Mouse (Mus musculus): ENCODE data around the gene Dzank1. TPM values are rescaled to one million over a fixed set of nuclear protein-coding genes. Genes with fewer than 3 reads are reported as not detected.

Gene Dzank1
- not detected in 2 replicates for total RNA-seq (2015)
- total RNA-seq (2017), result 0.03 TPM in 1 of 2 replicates, not detected in the other

DNA sequence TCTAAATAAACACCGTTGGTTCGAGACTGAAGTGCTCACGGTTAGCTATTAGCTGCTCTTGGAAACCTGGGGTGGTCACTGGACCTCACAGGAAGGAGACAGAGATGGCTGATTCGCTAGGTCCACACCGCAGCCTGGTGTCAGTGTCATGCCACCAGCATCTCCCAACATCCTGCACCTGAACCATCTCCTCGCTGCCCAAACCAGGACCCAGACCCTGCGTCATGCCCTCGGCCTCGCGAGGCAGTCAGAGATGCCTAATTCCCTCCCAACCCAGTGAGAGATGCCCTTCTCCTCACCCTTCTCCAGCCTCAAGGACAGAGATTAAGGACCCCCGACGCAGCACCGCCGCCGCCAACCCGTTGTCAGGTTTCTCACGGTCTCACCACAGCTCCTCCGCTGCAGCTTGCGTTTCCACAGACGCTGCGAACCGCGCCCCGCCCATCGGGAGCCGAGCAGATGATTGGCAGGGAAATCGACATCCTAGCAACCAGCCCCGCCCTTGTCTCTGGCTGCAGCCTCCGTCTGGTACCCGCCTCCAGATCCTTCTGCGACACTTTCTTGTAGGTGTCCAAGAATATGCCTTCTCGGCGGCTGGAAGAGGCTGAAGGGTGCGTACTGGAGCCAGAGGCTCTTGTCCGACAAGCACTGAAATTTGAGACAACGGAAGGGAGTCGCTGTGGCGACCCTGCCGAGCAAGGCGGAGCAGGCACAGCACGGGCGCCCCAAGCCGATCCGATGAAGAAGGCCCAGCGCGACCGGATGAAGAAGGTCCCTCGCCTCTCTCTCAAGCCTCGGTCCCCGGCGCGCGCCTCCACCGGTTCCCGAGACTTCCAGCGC is at the start of gene Dzank1, which contains the start of gene Polr3f:
Gene Dzank1 (minus strand): TSS at position 434 of the 840 bp plus-strand sequence.
Gene Polr3f (plus strand): TSS at position 738 of the 840 bp plus-strand sequence.
- ATAC-seq (replicated peaks; ENCODE audit: poor library complexity), result peak; percentile 98

DNA sequence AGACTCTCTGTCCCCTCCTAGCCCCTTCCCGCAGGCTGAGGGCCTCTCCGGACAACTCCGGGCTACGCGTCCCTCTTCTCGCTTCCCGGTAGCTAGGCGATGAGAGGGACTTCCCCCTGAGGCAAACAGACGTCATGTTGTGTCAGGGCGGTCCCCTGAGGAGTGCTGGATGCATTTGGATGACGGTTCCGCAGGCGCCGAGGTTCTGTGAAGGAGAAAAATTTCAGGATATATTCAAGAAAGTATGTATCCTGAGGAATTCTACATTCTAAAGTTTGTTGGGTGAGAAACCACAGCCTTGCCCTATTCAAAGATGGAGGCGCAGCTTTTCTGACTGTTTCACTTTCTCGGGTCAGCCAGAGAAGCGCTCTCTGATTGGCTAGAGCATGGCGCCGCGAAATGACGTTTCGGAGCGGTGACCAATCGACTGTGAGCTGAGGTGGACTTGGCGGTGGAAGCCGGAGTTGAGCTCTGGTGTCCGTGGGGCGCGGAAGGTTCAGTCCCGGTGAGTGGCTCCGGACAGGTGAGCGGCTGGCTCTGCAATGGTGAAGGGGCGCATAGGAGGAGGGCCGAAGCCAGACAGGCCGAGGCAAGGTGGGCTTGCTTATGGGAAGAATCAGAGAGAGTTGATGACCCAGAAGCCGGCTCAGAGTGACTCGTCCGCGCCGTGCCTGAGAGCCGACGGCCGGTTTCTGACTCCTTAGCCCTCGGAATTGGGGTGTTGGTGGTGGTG is 28.8 kb upstream of the Dzank1 start, which contains the start of gene Sec23b:
Gene Sec23b (plus strand): TSS at position 410 of the 733 bp plus-strand sequence.
- peak; percentile 92 for ATAC-seq (replicated peaks; ENCODE audit: poor library complexity)

DNA sequence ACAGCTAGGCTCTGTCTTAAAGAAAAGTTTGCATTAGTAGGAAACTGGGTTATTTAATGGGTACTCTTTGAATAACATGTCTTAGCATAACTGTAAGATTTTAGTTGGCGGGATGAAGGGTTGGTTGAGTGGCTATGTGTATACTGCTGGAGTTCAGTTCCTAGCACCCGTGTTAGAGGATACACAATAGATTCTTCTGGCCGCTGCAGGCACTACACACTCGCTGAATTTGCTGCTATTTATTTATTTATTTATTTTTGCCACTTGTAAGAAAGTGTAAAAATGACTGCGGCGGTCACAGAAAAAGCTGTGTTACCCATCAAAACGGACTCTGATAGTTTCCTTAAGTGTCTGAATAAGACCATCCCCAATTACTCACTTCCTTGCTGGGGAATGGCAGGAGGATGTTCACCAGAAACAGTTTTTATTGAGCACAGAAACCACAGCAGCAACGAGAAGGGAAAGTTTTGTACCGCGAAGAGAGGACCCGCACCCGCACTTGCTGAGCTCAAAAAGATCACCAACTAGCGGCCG is 28.1 kb upstream of the Dzank1 start:
- peak; percentile 25 for ATAC-seq (replicated peaks; ENCODE audit: poor library complexity)

DNA sequence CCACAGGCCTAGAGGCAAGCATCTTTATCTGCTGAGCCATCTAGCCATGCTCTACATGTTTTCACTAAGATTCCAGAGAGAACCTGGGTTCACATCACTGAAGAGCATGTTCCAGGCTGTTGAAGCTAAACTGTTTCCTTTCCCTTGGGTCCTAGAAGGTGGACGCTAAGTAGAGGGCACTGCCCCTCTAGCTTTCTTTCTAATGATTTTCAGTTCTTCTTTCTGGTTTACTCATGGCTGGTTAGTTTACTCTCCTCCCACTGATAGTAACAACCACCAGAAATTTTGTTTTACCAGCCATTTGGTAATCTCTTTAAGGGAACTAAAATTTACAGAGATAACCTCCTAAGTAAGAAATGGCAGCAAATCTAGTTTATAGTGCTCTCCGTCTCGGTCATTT is 26.7 kb upstream of the Dzank1 start:
- no peak for ATAC-seq (replicated peaks; ENCODE audit: poor library complexity)

DNA sequence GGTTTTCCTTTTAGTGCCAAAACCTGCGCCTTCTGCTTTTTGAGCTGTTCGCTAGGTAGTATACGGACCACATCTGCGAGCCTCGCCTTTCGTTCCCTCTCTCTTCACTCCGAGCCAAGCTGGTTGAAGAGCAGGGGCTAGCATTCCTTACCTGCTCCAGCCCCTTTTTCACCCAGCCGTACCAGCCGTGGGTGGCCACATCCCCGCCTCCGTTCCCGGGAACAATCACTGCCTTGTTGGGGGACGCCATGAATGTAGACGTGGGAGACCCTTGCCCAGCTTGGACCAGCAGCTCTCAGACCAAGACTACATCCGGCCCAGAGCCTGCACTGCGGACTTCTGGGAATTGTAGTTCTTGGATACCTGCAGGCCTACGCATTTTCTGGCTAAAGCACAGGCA is 23.3 kb upstream of the Dzank1 start, which contains the start of gene Rbbp9:
Gene Rbbp9 (minus strand): TSS at position 341 of the 400 bp plus-strand sequence.
- peak; percentile 82 for ATAC-seq (replicated peaks; ENCODE audit: poor library complexity)

DNA sequence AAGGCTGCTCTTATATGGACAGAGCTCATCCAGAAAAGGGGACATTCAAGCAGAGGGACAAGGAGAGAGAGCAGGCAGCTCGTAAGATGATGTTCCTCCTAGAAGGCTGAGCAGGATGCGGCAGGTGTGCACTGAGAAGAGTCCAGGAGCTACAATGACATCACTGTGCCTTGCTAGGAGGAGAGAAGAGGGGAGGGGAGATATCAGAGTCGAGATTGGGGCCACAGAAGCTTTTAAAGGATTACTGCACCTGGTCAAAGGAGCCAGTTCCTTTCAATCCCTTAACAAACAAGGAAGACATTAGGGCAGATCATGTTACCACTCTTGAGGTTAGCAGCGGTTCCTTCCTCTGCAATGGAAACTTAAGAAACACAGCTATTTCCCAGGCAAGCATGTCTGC is 20.3 kb upstream of the Dzank1 start:
- no peak for ATAC-seq (replicated peaks; ENCODE audit: poor library complexity)

DNA sequence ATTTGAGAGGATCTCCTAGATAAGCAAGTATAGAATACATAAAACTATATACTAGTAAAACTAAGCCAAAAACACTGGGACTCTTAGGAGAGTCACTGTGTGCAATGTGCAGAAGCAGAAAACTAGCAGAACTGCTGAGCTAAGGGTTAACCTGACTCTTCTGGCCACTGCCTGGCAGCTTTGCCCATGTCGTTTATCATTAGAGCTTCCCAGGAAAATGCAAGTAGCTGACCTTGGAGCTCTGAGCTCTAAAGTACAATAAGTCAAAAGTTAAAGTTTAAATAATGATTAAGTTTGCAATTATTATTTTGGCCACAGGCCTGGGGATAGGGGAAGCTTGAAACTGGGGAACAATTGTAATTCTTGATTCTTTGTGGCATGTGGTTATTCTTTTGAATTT is 18.3 kb upstream of the Dzank1 start:
- ATAC-seq (replicated peaks; ENCODE audit: poor library complexity), result no peak

DNA sequence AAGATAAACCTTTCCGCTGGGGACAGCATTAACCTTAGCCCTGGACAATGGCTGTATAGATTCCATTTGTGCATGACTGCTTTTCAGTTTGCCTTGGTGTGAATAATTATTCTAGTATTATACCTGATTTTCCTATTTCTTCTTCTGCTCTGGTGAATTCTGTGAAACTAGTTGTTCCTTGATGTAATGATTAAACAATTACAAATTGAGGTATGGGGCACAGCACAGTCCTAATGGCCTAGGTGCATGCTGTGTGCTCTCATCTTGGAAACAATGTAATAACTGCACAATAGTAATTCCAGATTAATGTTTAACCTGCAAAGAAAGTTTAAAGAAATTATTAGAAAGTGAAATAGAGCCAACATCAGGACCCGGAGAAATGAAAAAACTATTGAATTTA is 17.8 kb upstream of the Dzank1 start:
- no peak for ATAC-seq (replicated peaks; ENCODE audit: poor library complexity)

DNA sequence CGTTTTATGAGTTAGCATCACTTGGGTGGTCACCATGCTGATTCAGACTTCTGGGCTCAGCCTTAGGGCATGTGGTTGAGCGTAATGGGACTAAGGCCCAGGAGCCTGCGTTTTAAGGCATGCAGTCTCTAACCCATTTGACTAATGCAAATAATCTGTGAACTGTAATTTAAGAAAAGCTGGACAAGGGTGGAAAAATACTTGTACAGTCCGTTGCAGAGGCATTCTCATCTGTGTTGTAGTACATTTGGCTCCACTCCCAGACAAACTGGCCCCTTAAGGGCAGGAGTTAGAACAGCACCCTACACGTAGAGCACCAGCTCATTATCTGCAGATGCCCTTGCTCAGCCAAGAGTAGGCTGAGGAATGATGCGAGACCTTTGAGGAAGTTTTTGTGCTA is 17.4 kb upstream of the Dzank1 start:
- no peak for ATAC-seq (replicated peaks; ENCODE audit: poor library complexity)

DNA sequence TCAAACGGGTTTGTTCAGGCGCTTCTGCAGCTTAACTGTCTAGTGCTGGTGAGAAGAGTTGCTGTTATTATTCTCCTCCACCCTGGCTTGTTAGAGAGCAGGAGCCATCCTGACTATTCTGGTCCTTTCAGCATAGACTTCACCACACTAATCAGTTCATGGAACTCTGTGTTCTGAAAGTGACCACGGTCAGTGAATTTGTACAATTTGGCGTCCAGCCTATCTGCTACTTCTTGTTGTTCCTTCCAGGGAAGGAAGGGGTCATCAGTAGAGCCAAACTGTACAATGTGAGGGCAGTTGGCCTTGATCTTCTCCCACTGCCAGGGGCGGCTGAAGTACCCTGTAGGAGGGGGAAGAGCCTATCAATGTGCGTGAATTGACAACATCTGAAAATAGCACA is 16.5 kb upstream of the Dzank1 start:
- no peak for ATAC-seq (replicated peaks; ENCODE audit: poor library complexity)

DNA sequence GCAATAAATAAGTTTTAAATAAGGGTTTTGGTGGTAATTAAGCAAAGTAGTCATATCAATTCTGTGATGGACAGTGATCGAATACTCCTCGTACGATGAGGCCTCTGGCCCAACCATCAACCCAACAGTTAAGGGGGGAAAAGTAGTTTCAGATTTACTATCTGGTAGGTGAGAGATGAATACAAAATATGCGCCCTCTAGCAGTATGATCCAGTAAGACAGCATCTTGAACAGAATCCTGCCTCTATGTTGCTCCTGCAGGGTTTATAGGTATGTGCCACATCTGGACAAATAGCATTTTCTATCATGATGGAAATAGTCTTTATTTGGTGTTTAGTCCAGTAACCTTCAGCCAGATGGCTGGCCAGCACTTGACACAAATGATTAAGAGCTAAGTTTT is 14.0 kb upstream of the Dzank1 start:
- peak; percentile 80 for ATAC-seq (replicated peaks; ENCODE audit: poor library complexity)

DNA sequence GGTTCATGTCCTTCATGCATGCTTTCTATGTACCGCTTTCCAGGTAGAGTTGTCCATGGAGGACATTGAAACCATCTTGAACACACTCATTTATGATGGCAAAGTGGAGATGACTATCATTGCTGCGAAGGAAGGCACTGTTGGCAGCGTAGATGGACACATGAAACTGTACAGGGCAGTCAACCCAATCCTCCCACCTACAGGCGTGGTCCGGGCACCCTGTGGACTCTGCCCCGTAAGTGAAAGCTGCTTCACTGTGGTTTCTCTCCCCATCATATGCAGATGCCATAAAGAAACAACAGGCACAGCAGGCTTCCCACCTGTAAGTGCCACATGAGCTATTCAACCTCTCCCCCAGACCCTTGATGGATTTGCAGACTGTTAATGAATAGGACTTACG is 9.9 kb upstream of the Dzank1 start:
- no peak for ATAC-seq (replicated peaks; ENCODE audit: poor library complexity)

DNA sequence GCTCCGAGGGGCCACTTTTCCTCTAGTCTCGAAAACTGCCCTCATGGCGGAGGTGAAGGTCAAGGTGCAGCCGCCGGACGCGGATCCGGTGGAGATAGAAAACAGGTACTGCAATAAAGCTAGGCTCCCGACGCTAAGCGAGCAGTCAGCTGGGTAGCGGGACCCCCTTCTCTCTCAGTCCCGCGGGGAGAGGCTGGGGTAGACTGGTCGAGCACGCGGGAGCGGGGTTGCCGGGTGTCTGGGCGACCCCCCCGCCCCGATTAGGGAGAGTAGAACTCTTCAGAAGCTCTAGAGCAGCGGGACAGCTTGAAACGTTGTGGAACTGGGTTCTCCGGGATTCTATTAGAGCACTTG is 584 bp upstream of the Dzank1 start:
- ATAC-seq (replicated peaks; ENCODE audit: poor library complexity), result peak; percentile 30

DNA sequence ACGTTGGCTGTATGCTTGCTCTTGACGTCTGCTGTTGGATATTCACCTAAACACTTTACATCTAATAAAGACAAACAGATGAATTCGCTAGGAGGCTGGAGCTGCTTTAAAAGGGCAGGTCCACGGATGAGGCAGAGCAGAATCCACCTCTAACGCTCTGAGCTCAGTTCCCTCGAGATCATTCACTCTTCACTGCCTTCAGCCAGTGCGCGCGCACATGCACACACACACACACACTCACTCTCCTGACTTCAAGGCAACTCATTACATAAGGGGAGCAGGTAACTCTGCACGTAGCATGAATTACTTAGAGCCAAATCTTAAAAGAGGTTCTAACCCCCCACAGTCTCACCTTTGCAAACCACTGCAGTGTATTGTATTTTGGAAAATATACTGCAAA is 1.4 kb downstream of the Dzank1 start:
- no peak for ATAC-seq (replicated peaks; ENCODE audit: poor library complexity)

DNA sequence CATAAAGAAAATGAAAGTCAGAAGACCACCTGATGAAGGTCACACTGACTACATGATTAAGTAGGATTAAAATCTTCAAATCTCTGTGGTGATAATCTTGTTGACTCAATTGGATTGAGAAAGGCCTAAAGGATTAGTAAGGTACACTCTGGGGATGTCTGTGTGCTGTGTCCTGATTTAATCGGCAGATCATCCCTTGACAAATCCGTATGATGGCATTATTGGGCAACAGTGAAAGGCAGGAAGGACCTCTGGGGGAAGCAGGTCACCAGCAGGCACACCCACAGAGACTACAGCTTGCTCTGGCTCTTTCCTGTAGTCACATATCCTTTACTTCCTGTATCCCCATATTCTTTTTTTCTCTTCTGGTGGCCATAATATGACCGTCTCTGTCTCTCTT is 7.4 kb downstream of the Dzank1 start:
- ATAC-seq (replicated peaks; ENCODE audit: poor library complexity), result no peak

DNA sequence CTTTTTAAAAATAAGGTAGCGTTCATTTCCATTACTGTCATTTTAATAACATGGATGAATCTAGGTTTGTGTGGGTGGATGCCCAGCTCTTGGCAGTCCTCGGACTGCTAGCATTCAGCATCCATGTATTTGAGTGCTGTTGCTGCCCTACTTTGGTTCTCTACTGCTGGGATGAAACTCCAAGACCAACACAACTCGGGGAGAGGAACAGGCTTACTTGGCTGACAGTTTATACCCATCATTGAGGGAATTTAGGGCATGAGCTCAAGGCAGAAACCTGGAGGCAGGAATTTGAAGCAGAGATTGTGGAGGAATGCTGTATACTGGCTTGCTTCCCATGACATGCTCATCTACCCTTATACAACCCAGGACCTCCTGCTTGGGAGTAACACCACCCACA is 12.6 kb downstream of the Dzank1 start:
- ATAC-seq (replicated peaks; ENCODE audit: poor library complexity), result no peak

DNA sequence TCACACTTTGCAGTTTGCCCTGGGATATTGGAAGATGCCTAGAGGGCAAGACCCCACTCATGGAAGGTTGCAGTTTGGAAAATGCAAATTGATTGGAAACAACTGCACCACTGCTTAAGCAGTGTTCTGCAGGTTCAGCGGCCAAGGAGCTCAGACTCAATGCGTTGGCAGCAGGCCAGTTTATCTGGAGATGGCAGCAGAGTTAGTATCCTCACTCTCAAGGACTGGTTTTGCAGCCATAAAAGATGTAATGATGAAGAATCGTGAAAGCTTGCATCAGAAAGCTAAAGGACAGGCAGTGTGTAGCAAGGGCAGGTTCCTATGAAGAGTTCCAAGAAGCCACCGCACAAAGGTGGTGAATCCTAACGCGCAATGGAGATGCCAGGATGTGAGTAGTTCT is 25.1 kb downstream of the Dzank1 start:
- no peak for ATAC-seq (replicated peaks; ENCODE audit: poor library complexity)

DNA sequence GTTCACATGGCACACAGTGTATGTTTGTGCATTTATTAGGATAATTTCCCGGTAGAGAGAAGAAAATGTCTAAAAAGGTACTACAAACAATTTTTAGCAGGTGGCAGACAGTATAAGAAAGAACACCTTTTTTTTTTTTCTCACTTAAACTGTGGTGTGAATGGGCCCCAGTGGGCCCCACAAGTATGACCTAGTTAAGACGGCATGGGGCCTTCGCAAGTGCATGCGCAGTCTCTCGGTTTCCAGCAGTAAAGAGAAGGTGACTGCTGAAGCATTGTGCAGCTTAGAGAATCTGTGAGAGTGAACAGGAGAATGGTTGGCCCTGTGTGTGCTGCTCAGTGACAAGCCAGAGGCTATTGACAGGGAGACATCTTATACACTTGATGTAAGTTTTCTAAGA is 37.9 kb downstream of the Dzank1 start:
- ATAC-seq (replicated peaks; ENCODE audit: poor library complexity), result no peak

DNA sequence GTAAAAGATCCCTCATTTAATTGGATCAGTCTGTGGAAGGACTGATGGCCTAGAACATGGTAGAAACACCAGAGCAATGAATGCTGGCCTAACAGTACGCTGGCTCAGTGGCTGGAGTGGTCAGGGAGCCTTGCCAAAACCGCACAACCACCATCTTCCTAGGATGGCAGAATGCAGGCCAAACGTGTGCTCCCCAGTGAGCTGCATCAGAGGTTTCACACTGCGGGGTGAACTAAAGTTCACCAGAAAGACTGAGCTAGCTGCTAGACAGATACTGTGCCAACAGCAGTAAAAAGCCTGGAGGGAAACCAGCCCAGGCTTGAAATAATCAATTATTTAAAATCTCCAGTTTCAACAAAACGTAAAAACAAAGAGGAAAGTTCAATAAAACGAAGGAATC is 39.7 kb downstream of the Dzank1 start:
- no peak for ATAC-seq (replicated peaks; ENCODE audit: poor library complexity)

DNA sequence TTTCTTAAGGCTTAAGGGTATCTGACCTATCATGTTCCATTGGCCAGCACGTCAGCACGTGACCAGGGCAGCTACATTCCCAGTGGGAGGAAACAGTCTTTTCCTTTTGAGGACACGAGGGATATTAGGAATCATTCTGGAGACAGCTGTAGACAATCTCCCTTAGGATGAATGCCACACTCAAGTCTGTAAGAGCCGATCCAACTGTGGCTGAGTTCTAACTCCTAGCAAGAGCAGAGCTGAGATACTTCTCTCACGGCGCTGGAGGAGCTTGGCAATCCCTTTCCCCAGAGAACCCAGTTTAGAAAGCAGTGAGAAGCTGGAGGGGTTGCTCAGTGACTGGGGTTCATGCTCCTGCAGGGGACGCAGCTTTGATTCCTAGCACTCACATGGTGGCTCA is 41.8 kb downstream of the Dzank1 start:
- ATAC-seq (replicated peaks; ENCODE audit: poor library complexity), result no peak

DNA sequence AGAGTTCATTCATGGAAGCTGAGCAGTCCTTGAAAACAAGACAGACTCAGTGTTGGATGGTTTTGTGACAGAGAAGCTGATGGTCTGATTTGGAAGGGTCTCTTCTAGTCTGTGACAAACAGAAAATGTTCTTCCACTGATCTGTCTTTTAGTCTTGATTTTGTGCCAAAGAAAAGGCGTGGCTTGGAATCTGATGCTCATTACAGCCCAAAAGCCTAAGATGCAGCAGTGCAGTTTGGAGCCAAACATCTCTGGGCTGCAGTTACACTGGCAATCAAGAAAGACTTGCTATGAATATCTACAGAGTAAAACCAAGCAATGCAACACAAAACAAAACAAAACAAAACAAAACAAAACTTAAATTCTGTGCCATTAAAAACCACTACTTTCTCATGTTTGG is 43.1 kb downstream of the Dzank1 start:
- no peak for ATAC-seq (replicated peaks; ENCODE audit: poor library complexity)

DNA sequence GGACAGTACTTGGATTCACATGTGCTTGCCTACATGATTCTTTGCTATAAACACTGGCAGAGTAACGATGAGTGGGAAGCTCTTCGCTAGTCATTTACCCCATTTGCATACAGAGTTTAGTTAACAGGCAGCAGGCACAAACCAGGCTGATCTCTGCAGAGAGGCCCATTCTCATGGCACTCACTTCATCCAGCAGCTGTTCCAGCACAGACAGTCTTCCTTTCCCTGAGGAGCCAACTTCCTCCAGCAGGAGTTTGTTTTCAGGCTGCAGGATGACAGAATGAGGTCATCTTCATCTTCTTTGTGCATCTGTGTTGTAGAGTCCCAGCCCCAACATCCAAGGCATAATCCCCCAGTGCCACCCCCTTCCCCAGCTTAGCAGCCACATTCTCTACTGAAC is 47.8 kb downstream of the Dzank1 start:
- ATAC-seq (replicated peaks; ENCODE audit: poor library complexity), result no peak

Measured in megakaryocyte progenitor cell, adult 5-6 weeks (primary cell).